Mouse (Mus musculus): ENCODE measurements at regions not wholly inside any gene's neighbourhood (a gene's known extent, or its start where the extent isn't known, plus 50 kb on each side); places are given as distances from the start of the nearest gene placed in this dataset.

DNA sequence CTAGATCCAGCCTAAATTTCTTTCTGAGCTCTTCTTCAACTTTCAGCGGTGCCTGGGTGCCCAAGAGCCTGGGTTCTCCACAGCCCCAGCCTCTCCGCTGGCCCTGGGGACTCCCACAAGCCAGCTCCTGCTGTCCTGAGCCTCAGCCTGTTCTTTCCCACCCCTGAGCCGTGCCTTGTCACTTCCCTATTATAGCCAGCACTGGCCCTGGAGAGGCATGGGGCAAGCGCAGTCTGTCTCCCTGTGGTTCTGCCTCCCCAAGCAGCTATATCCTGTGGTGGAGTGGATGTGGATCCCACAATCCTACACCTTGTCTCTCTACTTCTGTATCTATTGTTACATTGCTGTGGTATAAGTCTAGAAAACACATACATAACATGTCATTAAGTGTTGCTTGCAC, 128.6 kb upstream of the Hgf start:
- Histone ChIP-seq H3K27me3 (replicated peaks; ENCODE audit: control insufficient read depth, insufficient read depth, low read length) (no peaks in the 10 kb centered on the region), H3K4me3 (ENCODE audit: low read length) (no peak overlapping the region), H3K9me3 (ENCODE audit: control insufficient read depth, low read length) (no peaks in the 10 kb centered on the region), H3K27ac (ENCODE audit: low read length) (no peak overlapping the region), H3K36me3 (ENCODE audit: control insufficient read depth, insufficient read depth, low read length) (no peaks in the 10 kb centered on the region), H3K4me2 (ENCODE audit: low read depth, low read length) (no peak overlapping the region), H3K4me1 (ENCODE audit: control insufficient read depth, insufficient read depth, low read length) (no peaks in the 10 kb centered on the region), H3K9ac (ENCODE audit: low read depth, low read length) (no peak overlapping the region)
- 76% methylated on average over 4 of the region's 4 CpGs for WGBS
- no peak for ATAC-seq

DNA sequence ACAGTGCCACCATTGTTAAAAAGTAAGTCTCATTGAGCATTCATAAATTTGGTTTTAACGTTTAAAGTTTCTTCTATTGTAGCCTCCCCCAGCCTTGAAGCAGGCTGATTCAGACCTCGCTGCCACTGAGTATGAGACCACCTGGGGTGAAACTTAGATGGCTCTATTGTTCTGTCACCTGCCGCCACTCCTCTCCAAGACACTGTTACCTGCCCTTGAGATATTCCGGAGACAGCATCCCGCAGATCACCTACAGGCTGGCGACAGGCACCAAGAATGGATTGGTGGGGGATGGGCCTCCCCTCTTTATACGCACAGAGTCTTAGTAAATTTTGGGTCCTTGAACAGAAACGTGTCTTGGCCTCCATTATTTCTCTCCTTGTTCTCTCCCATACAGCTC, 128.0 kb upstream of the Hgf start:
- Histone ChIP-seq H3K27me3 (replicated peaks; ENCODE audit: control insufficient read depth, insufficient read depth, low read length) (no peaks in the 10 kb centered on the region), H3K9me3 (ENCODE audit: control insufficient read depth, low read length) (no peaks in the 10 kb centered on the region), H3K9ac (ENCODE audit: low read depth, low read length) (no peak overlapping the region), H3K4me3 (ENCODE audit: low read length) (no peak overlapping the region), H3K27ac (ENCODE audit: low read length) (no peak overlapping the region), H3K4me1 (ENCODE audit: control insufficient read depth, insufficient read depth, low read length) (no peaks in the 10 kb centered on the region), H3K4me2 (ENCODE audit: low read depth, low read length) (no peak overlapping the region), H3K36me3 (ENCODE audit: control insufficient read depth, insufficient read depth, low read length) (no peaks in the 10 kb centered on the region)
- ATAC-seq: no peak
- 60% methylated on average over 8 of the region's 8 CpGs for WGBS

DNA sequence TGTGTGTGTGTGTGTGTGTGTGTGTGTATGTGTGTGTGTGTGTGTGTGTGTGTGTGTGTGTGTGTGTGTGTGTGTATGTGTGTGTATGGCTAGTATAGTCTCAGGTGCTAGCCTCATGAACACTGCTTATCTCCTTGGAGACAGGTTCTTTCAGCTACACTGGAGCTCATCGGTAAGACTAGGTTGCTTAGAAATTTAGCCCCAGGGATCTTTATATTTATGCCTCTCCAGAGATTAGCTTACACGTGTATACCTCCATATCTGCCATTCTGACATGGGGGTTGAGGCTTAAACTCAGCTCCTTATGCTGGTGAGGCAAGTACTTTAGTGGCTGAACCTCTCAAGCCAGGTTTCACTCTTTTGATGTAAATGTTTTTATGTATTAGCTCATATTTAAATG, 127.0 kb upstream of the Hgf start:
- Histone ChIP-seq H3K27ac (ENCODE audit: low read length) (no peak overlapping the region), H3K36me3 (ENCODE audit: control insufficient read depth, insufficient read depth, low read length) (no peaks in the 10 kb centered on the region), H3K9me3 (ENCODE audit: control insufficient read depth, low read length) (no peaks in the 10 kb centered on the region), H3K4me1 (ENCODE audit: control insufficient read depth, insufficient read depth, low read length) (no peaks in the 10 kb centered on the region), H3K4me2 (ENCODE audit: low read depth, low read length) (no peak overlapping the region), H3K9ac (ENCODE audit: low read depth, low read length) (no peak overlapping the region), H3K4me3 (ENCODE audit: low read length) (no peak overlapping the region), H3K27me3 (replicated peaks; ENCODE audit: control insufficient read depth, insufficient read depth, low read length) (no peaks in the 10 kb centered on the region)
- WGBS: 56% methylated on average over 2 of the region's 2 CpGs
- no peak for ATAC-seq

DNA sequence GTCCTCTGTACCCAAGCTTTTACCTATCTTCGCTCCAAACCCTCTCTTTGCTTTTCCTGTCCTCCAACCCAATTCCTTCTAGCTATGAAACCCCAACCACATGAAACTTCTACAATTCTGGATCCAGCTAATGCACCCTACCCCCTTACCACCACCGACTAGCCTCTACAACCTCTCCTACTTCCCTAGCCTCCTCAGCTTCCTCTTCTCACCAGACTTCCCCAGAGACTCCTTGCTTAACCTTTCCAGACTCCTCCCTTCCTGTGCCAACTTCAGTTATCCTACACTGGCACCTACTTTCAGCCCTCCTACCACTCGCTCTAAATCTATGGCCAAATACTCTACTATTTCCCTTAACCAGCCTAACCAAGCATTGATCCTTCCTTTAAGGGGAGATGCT, 118.7 kb upstream of the Hgf start:
- no peak for ATAC-seq
- no peaks in the 10 kb centered on the region for H3K36me3 ChIP-seq (ENCODE audit: control insufficient read depth, insufficient read depth, low read length)
- no peak overlapping the region for H3K4me3 ChIP-seq (ENCODE audit: low read length)
- H3K4me1 ChIP-seq (ENCODE audit: control insufficient read depth, insufficient read depth, low read length): no peaks in the 10 kb centered on the region
- no peaks in the 10 kb centered on the region for H3K27me3 ChIP-seq (replicated peaks; ENCODE audit: control insufficient read depth, insufficient read depth, low read length)
- no peak overlapping the region for H3K27ac ChIP-seq (ENCODE audit: low read length)
- no peak overlapping the region for H3K4me2 ChIP-seq (ENCODE audit: low read depth, low read length)
- 88% methylated on average over 3 of the region's 3 CpGs for WGBS
- no peaks in the 10 kb centered on the region for H3K9me3 ChIP-seq (ENCODE audit: control insufficient read depth, low read length)
- no peak overlapping the region for H3K9ac ChIP-seq (ENCODE audit: low read depth, low read length)

DNA sequence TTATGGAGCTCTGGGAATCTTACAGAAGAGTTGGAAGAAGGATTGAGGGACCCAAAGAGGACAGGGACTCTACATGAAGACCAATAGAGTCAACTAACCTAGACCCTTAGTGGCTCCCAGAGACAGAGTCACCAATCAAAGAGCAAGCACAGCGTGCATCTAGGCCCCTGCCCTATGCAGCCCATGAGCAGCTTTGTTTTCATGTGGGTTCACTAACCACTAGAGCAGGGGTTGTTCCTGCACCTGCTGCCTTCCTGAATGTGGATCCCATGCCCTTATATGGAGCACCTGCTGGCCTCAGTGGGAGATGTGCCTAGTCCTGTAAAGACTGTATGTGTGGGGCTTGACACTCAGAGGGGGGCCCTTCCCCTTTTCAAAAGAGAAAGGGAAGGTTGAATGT, 108.2 kb upstream of the Hgf start:
- no peak overlapping the region for H3K9ac ChIP-seq (ENCODE audit: low read depth, low read length)
- 74% methylated on average over 1 of the region's 1 CpGs for WGBS
- H3K4me1 ChIP-seq (ENCODE audit: control insufficient read depth, insufficient read depth, low read length): no peaks in the 10 kb centered on the region
- H3K27me3 ChIP-seq (replicated peaks; ENCODE audit: control insufficient read depth, insufficient read depth, low read length): no peaks in the 10 kb centered on the region
- H3K4me3 ChIP-seq (ENCODE audit: low read length): no peak overlapping the region
- no peak for ATAC-seq
- no peak overlapping the region for H3K4me2 ChIP-seq (ENCODE audit: low read depth, low read length)
- no peak overlapping the region for H3K27ac ChIP-seq (ENCODE audit: low read length)
- H3K36me3 ChIP-seq (ENCODE audit: control insufficient read depth, insufficient read depth, low read length): no peaks in the 10 kb centered on the region
- H3K9me3 ChIP-seq (ENCODE audit: control insufficient read depth, low read length): no peaks in the 10 kb centered on the region

DNA sequence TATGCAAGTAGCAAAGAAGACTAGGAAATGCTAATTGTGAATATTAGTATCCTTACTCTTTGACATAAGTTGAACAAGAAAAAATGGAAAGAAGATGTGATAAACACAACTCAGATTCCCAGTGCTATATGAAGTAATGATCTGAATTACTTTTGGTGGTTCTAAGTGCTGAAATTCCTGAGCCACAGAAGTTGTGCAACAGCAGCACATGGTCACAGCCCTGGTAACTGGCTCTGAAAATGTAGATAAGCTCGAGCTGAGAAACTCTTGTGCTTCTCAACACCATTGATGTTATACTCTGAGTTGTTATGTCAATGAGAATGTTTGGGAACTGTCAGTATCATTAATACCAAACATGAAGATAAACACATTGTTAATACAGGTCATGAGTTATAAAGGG, 106.3 kb upstream of the Hgf start:
- Histone ChIP-seq H3K9ac (ENCODE audit: low read depth, low read length) (no peak overlapping the region), H3K4me2 (ENCODE audit: low read depth, low read length) (no peak overlapping the region), H3K36me3 (ENCODE audit: control insufficient read depth, insufficient read depth, low read length) (no peaks in the 10 kb centered on the region), H3K4me3 (ENCODE audit: low read length) (no peak overlapping the region), H3K27ac (ENCODE audit: low read length) (no peak overlapping the region), H3K4me1 (ENCODE audit: control insufficient read depth, insufficient read depth, low read length) (no peaks in the 10 kb centered on the region), H3K27me3 (replicated peaks; ENCODE audit: control insufficient read depth, insufficient read depth, low read length) (no peaks in the 10 kb centered on the region), H3K9me3 (ENCODE audit: control insufficient read depth, low read length) (no peaks in the 10 kb centered on the region)
- 58% methylated on average over 1 of the region's 1 CpGs for WGBS
- no peak for ATAC-seq

DNA sequence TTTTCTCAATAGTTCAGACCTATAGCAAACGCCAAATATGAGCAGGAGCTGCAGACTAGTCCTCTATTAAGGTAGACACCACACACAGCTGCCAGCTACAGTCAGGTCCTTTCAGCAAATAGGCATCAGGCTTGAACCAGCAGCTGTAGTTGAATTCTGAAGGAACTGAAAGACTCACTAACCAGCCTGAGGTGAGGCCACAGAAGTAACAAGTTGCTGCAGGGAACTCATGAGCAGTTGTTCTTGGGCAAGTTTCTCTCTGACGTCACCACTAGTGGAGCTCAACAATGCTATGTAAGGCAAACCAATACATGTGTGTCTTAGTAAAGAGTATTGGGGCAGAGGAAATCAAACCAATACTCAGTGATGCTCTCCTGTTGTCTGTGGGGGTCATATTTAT, 91.5 kb upstream of the Hgf start:
- Histone ChIP-seq H3K4me1 (ENCODE audit: control insufficient read depth, insufficient read depth, low read length) (no peaks in the 10 kb centered on the region), H3K9ac (ENCODE audit: low read depth, low read length) (no peak overlapping the region), H3K27ac (ENCODE audit: low read length) (no peak overlapping the region), H3K4me2 (ENCODE audit: low read depth, low read length) (no peak overlapping the region), H3K4me3 (ENCODE audit: low read length) (no peak overlapping the region), H3K36me3 (ENCODE audit: control insufficient read depth, insufficient read depth, low read length) (no peaks in the 10 kb centered on the region), H3K9me3 (ENCODE audit: control insufficient read depth, low read length) (no peaks in the 10 kb centered on the region), H3K27me3 (replicated peaks; ENCODE audit: control insufficient read depth, insufficient read depth, low read length) (no peaks in the 10 kb centered on the region)
- WGBS: 85% methylated on average over 2 of the region's 2 CpGs
- no peak for ATAC-seq

DNA sequence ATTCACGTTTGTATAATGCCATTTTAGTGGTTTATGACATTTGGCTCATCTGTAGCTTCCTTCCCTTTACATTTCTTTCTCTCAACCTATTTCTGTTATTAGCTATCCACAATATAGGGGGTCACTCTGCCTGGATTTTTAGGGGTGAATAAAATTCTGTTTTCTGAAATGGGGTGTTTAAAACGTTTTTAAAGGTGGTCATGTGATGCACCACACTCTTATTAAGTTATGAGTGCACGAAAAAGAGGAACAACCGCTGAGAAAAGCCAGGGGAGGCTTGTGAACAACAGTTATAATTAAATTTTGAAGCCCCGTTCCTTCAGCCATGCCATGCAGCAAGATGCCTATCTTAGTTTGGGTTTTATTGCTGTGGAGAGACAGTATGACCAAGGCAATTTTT, 87.0 kb upstream of the Hgf start:
- no peak overlapping the region for H3K27ac ChIP-seq (ENCODE audit: low read length)
- no peak overlapping the region for H3K9ac ChIP-seq (ENCODE audit: low read depth, low read length)
- no peak for ATAC-seq
- no peak overlapping the region for H3K4me3 ChIP-seq (ENCODE audit: low read length)
- no peaks in the 10 kb centered on the region for H3K27me3 ChIP-seq (replicated peaks; ENCODE audit: control insufficient read depth, insufficient read depth, low read length)
- H3K9me3 ChIP-seq (ENCODE audit: control insufficient read depth, low read length): no peaks in the 10 kb centered on the region
- H3K4me2 ChIP-seq (ENCODE audit: low read depth, low read length): no peak overlapping the region
- H3K36me3 ChIP-seq (ENCODE audit: control insufficient read depth, insufficient read depth, low read length): no peaks in the 10 kb centered on the region
- peaks cover 5% of the 10 kb centered on the region for H3K4me1 ChIP-seq (ENCODE audit: control insufficient read depth, insufficient read depth, low read length)
- WGBS: 65% methylated on average over 5 of the region's 5 CpGs

DNA sequence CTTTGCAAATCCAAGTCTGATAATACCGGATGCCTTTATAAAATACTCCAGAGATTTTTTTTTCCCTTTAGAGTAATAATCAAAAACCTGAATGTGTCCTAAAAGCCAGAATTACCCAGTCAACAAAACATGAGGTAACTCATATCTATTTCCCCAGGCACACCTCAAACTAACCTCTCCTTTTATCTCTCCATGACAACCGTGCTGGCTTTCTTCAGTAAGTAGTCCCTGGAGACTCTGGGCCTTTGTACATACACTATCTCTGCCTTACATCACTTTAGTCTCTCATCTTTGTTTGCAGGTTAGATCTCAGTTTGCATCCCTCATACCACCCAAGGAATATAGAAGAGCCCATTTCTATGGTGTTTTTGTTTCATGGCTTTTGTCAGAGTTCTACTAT, 84.7 kb upstream of the Hgf start:
- Histone ChIP-seq H3K9ac (ENCODE audit: low read depth, low read length) (no peak overlapping the region), H3K4me3 (ENCODE audit: low read length) (no peak overlapping the region), H3K27me3 (replicated peaks; ENCODE audit: control insufficient read depth, insufficient read depth, low read length) (no peaks in the 10 kb centered on the region), H3K27ac (ENCODE audit: low read length) (no peak overlapping the region), H3K4me2 (ENCODE audit: low read depth, low read length) (no peak overlapping the region), H3K4me1 (ENCODE audit: control insufficient read depth, insufficient read depth, low read length) (peaks cover 5% of the 10 kb centered on the region), H3K36me3 (ENCODE audit: control insufficient read depth, insufficient read depth, low read length) (no peaks in the 10 kb centered on the region), H3K9me3 (ENCODE audit: control insufficient read depth, low read length) (no peaks in the 10 kb centered on the region)
- ATAC-seq: no peak
- 58% methylated on average over 2 of the region's 2 CpGs for WGBS

DNA sequence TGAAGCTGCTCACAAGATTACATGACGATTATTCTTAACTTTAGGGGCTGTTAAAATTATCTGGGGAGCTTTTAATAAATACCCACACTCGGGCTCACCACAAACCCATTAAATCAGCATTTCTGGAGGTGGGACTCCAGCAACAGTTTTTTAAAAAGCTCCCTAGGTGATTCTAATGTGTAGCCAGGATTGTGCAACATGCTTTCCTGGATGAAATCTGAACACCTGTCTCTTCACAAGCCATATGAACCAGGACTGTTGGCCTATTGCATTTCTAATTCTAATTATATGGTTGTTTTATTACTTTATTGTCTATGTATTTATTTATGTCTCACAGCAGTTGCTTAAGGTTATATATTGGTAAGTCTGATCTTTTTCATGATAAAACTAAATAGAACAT, 84.1 kb upstream of the Hgf start:
- 0 out of 2 replicates have a peak, but pooled peaks have one; percentile 29 for ATAC-seq
- WGBS: 63% methylated on average over 2 of the region's 2 CpGs
- H3K27me3 ChIP-seq (replicated peaks; ENCODE audit: control insufficient read depth, insufficient read depth, low read length): no peaks in the 10 kb centered on the region
- no peak overlapping the region for H3K27ac ChIP-seq (ENCODE audit: low read length)
- no peaks in the 10 kb centered on the region for H3K9me3 ChIP-seq (ENCODE audit: control insufficient read depth, low read length)
- peaks cover 5% of the 10 kb centered on the region for H3K4me1 ChIP-seq (ENCODE audit: control insufficient read depth, insufficient read depth, low read length)
- no peak overlapping the region for H3K4me3 ChIP-seq (ENCODE audit: low read length)
- no peaks in the 10 kb centered on the region for H3K36me3 ChIP-seq (ENCODE audit: control insufficient read depth, insufficient read depth, low read length)
- H3K9ac ChIP-seq (ENCODE audit: low read depth, low read length): no peak overlapping the region
- H3K4me2 ChIP-seq (ENCODE audit: low read depth, low read length): no peak overlapping the region
